Mouse (Mus musculus) frontal cortex, postnatal 14 days (tissue): ENCODE measurements at regions not wholly inside any gene's neighbourhood (a gene's known extent, or its start where the extent isn't known, plus 50 kb on each side); places are given as distances from the start of the nearest gene placed in this dataset.

ENCODE experiments used
- DNase-seq, 2 experiments: peaks; one replicate each; pipeline ENCODE4 v3.0.0; 2022; ENCODE audit warnings: low spot score in 2 of 2

DNA sequence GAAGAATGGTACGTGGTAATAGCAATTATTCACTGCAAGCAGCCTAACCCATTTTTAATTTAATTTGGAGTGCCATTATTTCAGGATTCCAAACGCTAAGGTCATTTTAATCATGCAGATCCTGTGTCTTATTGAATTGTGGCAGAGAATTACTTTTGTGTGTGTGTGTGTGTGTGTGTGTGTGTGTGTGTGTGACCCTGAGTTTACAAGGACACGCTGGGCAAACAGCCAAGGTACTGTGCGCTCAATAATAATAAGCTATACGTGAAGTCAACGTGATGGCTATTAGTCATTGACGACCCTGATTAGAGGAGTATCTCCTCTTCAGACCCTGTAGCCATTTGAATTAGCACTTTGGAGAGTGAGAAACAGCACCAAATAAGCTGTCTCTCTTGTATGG, 144.1 kb downstream of the Klf7 start:
- no peak for DNase-seq

DNA sequence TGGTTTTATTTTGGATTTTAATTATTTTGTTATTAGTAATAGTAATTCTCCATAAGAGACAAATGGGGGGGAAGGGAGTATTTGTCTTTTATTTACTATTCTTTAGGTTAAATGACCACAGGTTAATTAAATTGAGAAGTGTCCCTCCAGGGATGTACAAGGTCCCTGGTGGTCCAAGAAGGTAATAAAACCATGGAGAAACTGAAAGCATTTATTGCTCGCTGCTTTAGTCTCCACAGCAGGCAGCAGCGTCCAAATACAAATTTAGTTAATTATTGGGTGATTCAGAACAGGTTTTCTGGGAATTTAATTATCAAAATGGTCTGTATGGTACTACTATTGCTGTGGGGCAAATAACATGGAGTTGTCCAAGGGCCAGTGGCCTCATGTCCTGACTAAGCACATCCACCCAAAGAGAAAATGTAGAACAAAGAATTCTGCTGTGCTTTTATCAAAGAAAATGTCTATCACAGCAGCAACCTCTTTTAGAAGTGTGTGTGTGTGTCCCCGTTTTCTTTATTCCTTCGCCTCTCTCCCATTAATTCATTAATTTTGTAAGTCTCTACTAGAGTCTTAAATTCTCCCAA, 144.7 kb downstream of the Klf7 start:
- DNase-seq = no peak

DNA sequence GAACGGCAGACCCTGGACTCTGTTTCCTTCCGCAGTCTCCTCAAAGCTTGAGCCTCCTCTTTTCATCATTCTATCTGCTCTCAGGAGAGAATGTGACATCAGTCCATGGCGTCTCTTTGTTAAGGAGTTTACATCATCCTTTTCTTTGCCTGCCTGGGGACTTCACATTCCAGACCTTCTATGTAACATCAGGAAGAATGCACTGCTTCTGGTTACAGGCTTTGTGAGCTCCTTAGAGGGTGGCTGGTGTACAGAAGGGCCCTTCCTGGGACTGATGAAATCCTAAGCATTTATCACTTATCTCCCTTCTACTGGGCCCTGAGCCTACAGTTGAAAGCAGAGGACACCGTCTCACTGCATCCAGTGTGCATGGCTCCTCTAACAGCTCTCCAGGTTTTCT, 145.2 kb downstream of the Klf7 start:
- DNase-seq = no peak

DNA sequence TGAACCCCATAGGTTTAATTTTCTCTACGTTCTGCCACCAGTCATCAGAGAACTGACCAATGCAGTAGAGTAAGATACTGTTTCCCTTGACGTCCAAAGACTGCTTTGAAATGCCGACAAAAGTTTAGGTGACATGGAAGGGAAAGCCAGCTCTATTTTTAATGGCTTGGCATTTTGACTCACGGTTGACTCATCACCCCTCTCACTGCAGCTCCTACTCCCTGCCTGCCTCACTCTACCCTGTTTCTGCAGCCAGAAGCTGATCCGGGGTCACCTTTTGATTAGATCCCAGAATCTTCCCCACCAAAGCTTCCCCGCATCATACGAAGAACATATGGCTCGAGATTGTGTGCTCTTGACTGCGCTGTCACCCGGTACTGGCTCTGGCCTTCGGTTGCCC, 154.2 kb downstream of the Klf7 start:
- no peak for DNase-seq

DNA sequence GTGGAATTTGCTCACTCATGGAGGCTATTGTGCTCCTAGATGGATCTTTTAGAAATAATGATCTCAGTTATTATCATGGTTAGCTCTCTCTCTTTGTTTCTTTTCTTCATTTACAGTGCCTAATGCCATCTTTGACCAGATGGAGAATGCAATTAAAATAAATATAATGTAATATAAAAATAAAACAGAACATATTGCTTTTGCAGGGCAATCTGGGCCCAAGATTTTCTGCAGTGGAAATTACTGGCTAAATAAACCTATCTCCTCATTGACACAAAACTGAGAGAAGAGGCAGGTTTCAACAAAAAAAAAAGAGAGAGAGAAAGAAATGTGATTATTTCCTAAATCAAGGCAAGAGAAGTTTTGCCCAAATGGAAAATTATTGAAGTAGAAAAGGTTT, 156.6 kb downstream of the Klf7 start:
- no peak for DNase-seq

DNA sequence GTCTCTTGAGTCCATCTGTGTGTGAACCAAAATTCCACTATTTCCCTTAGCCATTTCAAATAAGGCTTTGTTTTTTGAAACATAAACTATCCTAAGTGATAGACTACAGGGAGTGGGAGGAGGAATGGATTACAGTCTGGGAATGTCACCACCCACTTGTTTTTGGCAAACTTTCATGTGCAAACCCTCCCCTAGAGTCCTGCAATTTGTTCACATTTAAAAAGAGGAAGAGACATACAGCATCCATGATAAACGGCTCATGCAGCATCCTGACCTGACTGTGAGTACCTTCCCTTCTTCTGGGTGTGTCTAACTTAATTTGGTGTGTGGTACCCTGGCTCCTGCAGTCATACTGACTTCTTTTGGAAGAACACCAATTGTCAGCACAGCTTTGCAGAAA, 157.6 kb downstream of the Klf7 start:
- DNase-seq = no peak

DNA sequence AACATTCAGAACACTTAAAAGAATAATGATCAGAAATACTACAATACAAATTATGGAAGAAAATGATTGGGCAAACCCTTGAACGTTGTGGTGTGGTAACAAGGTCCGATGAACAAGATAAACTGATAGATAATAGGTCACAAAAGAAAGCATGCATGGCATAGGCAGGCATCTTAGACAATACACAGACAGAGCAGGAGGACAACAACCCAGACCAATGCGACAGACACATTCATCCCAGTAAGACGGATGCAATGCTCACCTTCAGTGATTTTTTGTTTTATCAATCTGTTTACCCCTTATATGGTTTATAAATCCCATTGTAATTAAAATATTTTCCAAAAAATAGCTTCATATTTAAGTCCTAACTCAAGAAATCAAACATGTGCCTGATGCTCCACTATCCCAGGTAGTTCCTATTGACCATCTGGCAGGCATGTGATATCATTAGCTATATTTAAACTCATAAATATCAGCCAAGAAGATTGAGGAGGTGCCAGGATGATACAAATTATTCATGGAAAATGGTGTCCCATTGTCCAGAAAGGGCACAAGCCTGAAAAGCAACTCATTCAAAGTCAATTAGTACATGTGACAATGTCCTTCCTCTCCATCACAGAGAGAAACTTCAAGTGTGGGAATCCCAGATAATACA, 166.3 kb downstream of the Klf7 start:
- DNase-seq = no peak

DNA sequence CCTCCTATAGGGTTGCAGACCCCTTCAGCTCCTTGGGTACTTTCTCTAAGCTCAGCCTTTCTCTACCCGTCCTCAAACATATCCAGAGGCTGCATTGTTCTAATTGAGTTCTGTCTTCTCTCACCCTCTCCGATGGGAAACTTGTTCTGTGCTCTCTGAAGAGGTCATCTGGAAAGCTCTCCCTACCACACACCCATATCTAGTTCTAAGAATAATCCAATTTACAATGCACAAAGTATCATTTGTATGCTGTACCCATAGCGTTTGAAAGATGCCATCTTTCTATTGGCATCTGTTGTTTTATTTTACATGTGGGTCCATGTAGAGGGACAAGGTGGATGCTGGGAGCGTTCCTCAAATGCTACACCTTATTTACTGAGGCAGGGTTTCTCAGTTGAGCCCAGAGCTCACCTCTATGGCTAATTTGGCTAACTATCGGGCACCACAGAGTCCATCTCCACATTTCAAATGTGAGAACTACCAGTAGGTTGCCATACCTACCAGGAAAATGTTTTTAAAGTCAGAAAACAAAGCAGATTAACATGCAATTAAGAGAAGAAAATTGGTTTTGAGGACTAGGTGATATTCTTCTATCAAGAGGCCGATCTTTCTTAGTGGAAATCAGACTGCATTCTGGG, 167.1 kb downstream of the Klf7 start:
- DNase-seq = no peak

DNA sequence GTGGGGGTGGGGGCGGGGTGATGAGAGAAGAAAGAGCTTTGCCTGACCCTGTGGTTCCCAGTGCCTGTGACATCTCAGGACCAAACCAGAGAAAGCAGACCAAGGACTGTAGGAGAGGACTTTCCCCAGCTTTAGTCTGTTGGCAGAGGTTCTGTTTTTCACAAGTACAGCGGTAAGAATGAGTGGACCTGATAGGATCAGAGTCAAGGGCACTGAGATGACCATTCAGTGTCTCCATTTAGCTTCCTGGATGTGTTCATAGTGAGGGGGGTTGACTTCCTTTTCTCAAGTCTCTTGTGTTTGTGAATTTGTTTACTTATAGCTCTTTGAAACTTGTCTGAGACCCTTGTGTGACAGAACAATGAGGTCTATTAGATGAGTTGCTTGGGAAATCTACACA, 167.9 kb downstream of the Klf7 start:
- no peak for DNase-seq

DNA sequence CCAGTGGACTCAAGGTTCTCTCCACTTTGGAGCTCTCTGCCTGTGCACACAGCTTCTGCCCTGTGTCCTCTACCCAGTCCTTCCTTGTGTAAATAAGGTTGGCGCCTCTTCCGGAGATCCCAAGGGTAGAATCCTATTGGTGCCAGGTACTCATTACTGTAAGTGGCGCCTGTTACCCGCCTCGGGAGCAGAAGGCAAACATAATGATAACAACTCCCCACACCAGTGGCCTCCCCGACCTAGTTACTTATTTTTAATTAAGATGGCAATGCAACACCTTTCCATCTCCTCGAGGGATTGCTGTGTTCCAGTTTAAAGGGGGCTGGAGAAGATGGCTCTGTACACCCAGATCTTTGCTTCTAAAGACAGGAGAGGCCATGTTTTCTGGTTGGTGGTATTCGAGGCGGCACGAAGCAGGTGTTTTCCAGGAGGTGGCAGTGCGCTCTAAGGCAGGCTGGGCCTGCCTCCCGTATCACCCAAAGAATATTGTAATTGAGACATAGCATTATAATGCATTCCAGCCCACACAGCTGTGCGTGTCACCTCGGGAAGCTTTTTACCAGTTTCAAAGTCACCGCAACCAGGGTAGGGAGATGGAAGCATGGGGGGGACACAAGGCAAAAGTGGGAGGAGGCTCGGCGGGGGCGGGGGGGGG, 168.7 kb downstream of the Klf7 start:
- DNase-seq = peak; percentile 40 to 46

DNA sequence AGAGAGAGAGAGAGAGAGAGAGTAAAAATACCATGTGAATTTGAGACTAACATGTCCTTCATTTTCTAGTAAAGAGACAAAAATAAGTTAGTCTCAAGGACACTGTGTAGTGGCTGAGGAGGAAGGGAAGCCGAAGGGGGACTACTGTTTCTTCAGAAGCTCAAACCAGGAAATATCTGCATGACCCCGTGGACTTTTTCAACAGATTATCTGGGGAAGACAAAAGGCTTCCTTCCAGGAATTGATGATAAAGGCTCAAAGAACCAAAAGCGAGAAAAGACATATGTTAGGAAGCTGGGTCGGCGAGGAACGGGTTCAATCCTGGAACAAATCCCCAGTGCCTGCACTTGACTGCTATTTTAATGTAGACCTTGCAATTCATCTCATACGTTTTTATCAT, 170.4 kb downstream of the Klf7 start:
- DNase-seq = no peak

DNA sequence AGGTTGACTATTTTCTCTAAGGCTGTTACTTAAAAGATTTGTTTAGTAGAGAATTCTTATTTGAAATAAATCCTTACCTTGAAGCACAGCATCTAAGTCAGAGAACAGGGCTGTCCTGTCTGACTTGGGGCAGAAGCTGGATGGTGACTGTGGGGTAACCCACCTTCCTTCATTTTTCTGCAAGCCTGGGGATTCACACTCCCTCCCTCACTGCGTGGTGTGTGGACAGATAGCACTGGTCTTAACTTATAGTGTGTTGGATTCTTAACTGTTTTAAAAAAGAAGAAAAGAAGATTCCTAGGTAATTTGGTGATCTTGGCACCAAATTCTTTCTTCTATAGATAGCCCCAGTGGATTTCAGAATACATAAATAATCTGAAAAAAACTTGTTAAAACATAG, 174.8 kb downstream of the Klf7 start:
- no peak for DNase-seq

DNA sequence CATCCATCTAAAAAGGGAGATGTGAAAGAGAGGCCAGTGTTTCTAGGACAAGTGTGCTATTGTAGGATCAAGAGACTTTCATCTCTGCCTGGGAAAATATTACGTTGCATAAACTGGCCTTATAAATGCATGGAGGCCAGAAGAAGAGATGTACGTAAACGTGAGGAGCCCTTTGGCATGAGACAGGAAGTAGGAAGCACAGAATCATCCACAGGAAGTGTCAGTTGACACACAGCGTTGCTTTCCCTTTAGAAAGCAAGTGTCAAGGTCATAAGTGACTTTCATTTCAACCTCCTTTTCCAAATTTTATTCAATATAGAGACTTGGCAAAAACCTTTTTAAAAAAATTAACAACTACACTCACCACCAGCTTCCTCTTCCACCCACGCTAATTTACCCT, 175.2 kb downstream of the Klf7 start:
- no peak for DNase-seq

DNA sequence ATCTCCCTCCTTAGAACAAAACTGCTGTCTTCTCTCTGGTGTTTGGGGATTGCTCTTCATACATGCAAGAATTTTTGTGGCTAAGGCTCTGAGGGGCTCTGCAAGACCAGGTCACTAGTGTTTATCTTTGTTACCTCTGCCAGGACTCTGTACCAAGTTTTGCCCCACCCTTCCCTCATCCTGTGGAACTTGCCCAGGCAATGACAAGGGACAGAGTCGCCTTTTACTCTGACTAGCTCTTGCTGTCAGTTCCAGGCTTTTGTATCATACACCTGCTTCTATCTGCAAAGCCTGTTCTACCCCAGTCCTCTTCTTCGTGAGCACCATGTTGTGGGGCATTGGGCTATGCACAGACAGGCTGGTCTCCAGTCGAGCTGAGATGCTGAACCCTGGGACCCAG, 175.7 kb upstream of the 4933402D24Rik start:
- DNase-seq = no peak

DNA sequence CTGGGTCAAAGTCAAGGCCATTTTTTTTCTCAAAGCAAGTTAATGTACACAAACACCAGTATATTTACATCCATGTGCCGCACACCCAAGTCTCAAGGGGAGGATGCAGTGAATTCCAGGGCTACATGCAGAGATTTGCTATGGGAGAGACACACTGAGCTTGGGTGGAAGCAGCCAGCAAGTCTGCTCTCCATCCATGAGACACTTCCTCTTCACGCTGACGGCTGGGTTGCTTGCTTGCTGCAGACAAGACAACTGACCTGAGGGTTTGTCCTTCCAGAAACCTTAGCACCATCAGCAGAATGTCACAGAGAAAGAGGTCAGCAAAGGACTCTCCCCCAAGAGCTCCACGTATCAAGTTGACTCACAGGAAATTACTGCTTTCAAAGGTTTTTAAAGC, 169.3 kb upstream of the 4933402D24Rik start:
- DNase-seq = no peak

DNA sequence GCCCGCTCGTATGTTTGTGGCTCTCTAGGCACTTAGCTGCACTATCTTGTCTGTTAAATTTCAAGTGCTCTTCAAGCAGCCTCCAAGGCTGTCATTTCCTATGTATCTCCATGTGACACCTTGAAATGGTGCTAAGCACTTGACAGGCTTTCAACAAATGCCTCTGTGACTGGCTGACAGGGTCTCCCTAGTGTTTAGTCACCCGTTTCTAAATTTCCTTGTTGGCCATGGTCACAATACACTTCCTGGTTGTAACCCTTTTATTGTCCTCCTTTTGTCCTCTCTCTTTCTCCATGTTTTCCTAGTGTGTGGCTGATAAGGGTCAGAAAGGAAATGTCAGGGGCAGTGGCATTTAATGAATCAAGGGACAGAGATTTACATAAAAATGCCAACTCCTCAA, 168.4 kb upstream of the 4933402D24Rik start:
- DNase-seq = no peak

DNA sequence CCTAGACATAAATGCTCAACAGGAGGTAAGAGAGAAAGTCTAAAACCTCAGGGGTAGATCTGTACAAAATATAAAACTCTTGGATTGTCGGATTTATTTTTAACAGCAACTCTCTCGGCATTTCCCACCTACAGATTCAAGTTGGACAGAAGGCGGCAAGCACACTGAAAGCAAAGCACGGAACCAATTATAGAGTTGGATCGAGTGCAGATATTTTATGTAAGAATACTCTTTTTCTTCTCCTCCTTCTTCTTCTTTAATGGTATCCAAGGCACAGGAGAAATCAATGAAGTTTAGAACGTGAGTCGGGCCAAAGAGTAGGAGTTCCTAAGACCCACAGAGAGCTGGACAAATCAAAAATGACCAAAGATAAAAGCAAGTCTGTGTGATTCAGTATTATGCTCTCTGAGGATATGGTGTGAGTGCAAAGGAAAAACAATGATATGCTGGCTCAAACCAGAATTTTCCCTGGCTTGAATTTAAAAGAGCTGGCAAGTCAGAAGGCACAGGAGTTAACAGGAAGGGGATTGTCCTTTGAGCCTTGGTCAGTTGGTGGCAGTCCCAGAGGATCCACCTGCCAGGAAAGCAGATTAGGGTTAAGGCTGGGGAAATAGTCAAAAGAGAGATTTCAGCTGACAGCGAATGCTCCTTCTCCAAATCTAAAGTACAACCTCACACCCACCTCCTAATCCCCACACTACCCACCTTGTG, 165.7 kb upstream of the 4933402D24Rik start:
- DNase-seq = no peak

DNA sequence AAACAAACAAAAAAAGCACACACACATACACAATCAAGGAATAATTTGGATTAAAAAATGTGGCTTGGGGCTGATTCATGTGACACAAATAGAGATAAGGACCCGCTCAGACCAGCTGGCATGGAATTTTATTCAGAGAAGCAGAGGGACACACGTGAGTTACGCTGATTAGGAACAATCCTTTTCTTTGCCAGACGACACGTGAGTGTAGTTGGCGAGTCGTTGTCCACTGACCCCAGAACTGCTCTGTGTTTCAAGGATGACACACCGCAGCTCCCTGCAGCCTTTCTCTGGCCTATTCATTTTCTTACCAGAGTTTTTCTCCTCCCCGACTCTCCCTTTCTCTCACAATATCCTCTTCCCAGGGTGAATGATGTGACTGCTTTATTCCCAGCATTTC, 163.4 kb upstream of the 4933402D24Rik start:
- no peak for DNase-seq

DNA sequence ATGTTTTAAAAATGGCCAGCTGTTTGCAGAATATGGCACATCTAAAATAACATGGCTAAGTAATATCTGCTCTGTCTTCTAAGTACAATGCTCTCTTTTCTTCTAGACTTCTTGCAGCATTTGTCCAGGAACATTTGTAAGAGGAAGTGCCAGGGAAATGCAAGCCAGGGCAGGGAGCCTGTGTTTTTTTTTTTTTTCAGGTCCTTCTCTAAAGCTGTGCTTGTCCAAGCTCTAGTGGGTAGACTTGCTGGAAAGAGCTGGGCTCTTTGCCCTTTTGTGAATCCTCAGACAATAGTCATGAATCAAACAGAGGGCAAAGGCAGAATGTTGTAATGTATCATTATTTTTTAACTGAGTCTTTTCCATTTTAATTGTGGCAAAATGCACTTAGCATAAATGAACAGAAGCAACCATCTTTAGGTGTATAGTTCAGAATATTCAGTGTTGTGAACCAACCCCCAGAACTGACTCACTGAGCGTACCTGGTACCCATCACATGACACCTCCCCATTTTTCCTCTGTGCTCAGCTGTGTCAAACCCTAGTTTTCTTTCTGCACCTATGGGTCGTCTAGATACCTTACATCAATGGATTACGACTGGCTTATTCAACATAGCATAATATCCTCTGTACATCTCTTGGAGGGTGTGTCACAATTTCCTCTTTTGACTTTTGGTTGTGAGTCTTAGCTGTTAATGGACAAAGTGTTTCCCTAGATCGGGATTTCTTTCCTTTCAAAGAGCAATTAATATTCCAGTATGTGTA, 160.5 kb upstream of the 4933402D24Rik start:
- no peak for DNase-seq

DNA sequence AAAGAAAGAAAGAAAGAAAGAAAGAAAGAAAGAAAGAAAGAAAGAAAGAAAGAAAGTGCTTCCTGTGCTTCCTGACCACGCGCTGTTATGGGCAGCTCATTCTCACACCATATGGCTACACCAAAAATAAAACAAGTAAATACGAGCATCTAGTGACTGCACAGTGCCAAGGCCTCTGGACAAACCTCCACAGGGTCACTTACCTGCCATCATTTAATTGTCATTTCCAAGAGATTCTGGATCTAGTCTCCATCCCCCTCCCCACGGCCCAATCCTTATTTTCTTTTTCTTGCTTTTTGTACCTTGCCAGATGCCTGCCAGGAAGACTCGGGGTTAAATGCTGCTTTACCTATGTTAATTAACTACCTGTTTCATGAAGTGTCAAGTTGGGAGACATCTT, 159.8 kb upstream of the 4933402D24Rik start:
- no peak for DNase-seq

DNA sequence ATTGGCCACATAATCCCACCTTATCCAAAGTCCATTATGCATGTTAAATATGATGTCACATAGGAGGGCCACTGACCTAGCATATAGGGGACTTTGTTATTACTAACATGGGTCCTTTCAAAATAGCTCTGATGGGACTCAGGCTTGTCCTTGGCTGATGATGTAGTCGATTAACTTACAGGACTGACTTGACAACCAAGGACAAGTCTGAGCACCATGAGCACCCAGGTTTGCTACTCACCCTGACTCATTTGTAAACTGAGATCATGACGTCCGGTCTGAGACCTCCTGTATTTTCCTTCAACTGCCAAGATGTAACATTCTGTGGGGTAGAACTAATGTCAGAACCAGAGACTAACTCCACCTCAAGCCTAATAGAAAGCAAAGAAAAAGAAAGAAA, 159.3 kb upstream of the 4933402D24Rik start:
- no peak for DNase-seq
